Mouse (Mus musculus) midbrain, embryonic 13.5 days (tissue): ENCODE data around the gene Cyp4f13. TPM values are rescaled to one million over a fixed set of nuclear protein-coding genes. Genes with fewer than 3 reads are reported as not detected.

Experiments
- polyA plus RNA-seq: library from polyadenylated mRNA; unstranded; fragments of >200 nt; fragmentation: Nextera tagmentation; extraction: Ambion mirVana; gene quantifications from 2 replicates; pipeline ENCODE4 v1.2.1, GENCODE M21; 2015

Cyp4f13 gene
- polyA plus RNA-seq, 1 experiment from 2014 or later, result 9.9 TPM

Other genes starting within 250 kb of the Cyp4f13 start
- 44.6 and 54.4 TPM in 2 replicates for gene Zfp871, start 159.1 kb downstream of the Cyp4f13 start, polyA plus RNA-seq
- 78.5 and 80.6 TPM in 2 replicates for gene Zfp811, start 137.5 kb downstream of the Cyp4f13 start, polyA plus RNA-seq
- 21.5 and 24.2 TPM in 2 replicates for gene Zfp799, start 117.1 kb downstream of the Cyp4f13 start, polyA plus RNA-seq
- gene Zfp870, start 55.8 kb downstream of the Cyp4f13 start, polyA plus RNA-seq, result 8.7 and 10.3 TPM in 2 replicates
- not detected in 2 replicates for gene Cyp4f14, start 30.1 kb downstream of the Cyp4f13 start, polyA plus RNA-seq
- gene Zfp472, start 18.4 kb upstream of the Cyp4f13 start, polyA plus RNA-seq, result 9.9 and 10.2 TPM in 2 replicates
- 22.8 and 23.4 TPM in 2 replicates for gene Zfp952, start 45.7 kb upstream of the Cyp4f13 start, polyA plus RNA-seq
- gene Zfp763, start 86.0 kb upstream of the Cyp4f13 start, polyA plus RNA-seq, result 28.7 and 30.6 TPM in 2 replicates
- gene 4921501E09Rik, start 120.7 kb upstream of the Cyp4f13 start, polyA plus RNA-seq, result not detected in 2 replicates
- 21.6 and 23.4 TPM in 2 replicates for gene Zfp563, start 141.9 kb upstream of the Cyp4f13 start, polyA plus RNA-seq
- 0.23 and 0.44 TPM in 2 replicates for gene Morc2b, start 192.3 kb upstream of the Cyp4f13 start, polyA plus RNA-seq
- 0.03 and 0.04 TPM in 2 replicates for gene Olfr55, start 221.0 kb upstream of the Cyp4f13 start, polyA plus RNA-seq
- gene Olfr239, start 243.9 kb upstream of the Cyp4f13 start, polyA plus RNA-seq, result not detected in 2 replicates